Mouse (Mus musculus): ENCODE data around the gene Tnfrsf4. TPM values are rescaled to one million over a fixed set of nuclear protein-coding genes. Genes with fewer than 3 reads are reported as not detected.

Gene Tnfrsf4
- 7.4 and 8.8 TPM in 2 replicates for polyA plus RNA-seq (2012; rRNA removed)

DNA sequence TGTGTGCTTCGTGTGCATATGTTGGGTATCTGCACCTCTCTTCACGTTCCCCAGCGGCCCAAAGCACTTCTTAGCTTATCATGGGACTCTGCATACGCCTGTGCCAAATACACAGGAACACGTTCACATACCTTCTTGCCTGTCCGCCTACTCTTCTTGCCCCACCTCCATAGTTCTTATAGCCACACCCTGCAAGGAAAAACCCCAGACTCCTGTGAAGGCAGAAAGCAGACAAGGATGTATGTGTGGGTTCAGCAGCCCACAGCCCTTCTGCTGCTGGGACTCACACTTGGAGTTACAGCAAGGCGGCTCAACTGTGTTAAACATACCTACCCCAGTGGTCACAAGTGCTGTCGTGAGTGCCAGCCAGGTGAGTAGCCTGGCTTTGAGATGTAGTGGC lies at the start of gene Tnfrsf4:
Gene Tnfrsf4, plus strand, starts transcription at position 207 of the 400 bp plus-strand sequence.
- WGBS, result 72% methylated on average over 8 of the region's 8 CpGs
- DNase-seq (ENCODE audit: low read depth, low spot score), result no peak

DNA sequence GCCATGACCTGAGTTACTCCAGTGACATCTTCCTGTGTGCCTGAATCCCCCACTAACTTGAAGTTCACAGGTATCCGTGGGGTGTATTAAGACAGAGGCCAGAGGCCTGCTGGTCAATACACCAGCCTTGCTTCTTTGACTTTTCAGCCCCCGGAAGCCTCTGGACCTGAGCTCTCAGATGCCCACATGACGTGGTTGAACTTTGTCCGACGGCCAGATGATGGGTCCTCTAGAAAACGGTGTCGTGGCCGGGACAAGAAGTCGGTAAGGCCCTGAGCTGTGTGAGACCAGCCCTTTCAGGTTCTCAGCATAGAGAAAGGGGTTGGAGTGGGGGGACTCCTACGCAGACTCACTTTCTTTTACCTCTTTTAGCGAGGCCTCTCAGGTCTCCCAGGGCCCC lies 49.2 kb upstream of the Tnfrsf4 start:
- DNase-seq (ENCODE audit: low read depth, low spot score), result no peak
- WGBS, result 95% methylated on average over 11 of the region's 11 CpGs

DNA sequence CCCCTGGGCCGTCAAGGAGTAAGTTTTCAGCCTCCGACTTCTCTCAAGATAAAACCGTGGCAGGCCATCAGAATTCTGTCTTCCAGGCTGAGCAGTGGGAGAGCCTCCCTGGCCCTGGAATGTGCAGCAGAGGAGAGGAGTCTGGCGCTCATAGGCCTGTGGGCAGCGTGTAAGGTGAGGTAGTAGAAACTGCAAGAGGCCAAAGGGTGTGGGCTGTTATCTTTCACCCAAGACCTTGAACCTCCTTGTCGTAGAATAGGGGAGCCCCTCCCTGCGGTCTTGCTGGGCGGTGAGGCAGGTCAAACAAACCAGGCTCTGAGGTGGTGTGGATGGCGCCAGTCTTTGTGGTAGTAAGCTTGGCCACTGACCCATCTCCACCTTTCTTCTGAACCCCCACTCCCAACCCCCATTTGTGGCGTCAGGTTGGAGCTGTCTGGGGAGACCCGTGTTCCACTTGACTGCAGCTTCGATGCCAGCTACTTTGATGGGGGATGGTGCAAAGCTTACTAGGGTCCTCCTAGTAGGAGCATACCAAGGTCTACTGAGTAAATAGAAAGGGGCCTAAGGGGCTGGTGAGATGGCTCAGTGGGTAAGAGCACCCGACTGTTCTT lies 44.5 kb upstream of the Tnfrsf4 start:
- no peak for DNase-seq (ENCODE audit: low read depth, low spot score)
- WGBS, result 72% methylated on average over 13 of the region's 13 CpGs

DNA sequence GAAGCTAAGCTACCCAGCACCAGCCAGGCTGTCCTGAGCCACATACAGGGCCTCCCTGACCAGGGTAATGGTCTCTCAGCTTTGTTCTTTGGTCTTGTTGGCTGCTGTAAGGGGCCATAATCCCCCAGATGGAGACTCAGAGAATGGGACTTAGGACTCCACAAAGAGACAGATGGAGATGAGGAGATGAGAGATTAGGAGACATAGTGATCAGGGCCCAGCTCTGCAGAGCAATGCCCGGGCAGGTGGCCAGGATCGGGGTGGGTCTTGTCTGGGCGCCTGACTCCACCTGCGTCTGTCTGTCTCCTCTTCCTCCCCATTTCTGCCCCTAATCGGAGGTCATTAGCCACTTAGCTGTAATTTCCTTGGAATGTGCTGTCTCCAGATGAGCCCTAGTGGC lies 43.4 kb upstream of the Tnfrsf4 start:
- DNase-seq (ENCODE audit: low read depth, low spot score), result no peak
- WGBS, result 56% methylated on average over 5 of the region's 5 CpGs

DNA sequence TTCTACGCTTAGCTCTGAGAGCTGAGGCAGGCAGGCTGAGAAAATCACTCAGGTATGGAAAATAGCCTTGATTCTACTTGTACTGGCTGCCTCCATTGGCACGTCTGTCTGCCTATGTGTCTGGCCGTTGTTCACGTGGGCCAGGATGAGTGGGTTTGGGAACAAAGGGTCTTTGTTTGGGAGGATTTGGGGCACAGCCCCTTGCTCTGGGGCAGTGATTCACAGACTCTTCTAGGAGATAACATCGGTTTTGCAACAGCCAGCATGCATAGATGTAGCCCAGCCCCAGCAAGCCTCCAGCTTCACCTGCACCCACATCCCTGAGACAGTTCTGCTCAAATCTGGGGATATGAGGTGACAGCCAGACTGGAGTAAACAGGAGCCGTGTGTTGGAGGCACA lies 41.0 kb upstream of the Tnfrsf4 start:
- no peak for DNase-seq (ENCODE audit: low read depth, low spot score)
- 78% methylated on average over 6 of the region's 6 CpGs for WGBS

DNA sequence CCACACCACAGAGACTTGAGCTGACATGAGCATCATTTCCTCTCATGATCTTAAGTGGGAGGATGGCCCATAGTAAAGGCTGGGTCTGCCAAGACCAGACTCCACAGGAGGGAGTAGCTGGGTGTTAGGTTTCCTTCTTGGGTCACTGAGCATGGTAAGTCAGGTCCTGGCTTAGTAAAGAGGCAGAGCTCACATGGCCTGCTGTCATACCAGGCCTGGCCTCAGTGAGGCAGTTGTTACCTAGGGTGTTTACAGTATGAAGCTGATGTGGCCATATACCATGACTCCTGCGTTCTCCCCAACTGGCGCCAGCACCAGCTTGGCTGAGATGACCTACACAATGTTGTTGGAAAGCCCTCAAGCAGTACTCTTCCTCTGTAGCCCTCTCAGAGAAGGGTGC lies 40.4 kb upstream of the Tnfrsf4 start:
- 63% methylated on average over 2 of the region's 2 CpGs for WGBS
- DNase-seq (ENCODE audit: low read depth, low spot score), result no peak

DNA sequence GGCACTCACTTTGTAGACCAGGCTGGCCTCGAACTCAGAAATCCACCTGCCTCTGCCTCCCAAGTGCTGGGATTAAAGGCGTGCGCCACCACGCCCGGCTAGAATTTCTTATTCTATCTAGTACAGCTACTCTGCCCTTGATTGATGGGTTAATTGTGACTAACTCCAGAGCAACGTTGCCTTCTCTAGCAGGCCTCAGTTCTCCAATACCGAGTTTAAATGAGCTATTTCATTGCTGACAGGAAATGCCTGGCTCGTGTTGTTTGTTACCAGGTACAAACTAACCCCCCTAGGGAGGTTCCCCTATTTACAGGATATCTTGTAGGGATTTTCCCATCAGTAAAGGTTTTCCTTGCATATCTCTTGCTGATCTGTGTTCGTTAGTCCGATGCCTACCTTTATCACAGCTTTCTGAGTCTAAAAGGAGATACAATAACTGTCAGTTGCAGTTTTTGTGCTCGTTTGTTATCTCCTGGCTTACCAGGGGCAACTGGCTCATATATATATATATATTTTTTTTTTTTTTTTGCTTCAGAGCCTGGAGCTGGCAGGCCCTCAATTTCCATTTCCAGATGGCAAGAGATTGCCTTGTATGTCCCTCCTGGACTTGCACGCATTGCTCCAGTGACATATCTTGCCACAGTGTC lies 32.1 kb upstream of the Tnfrsf4 start:
- DNase-seq (ENCODE audit: low read depth, low spot score), result no peak
- WGBS, result 72% methylated on average over 12 of the region's 12 CpGs

DNA sequence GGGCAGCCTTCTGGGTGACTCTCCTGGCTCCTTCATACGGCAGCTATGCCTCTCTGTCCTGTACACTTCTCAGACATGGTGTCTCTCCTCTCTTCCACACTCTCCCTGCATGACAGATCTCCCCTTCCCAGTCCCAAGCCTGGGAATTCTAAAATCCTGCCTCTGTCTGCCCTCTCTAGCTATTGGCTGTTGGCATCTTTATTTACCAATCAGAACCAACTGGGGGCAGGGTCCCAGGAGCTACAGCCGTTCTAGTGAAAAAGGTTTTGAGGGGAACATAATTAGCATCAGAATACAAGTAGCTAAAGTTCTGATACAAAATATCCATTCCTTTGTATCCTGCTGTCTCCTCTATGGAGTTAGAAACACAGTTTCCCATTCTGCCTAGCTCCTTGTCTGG lies 29.9 kb upstream of the Tnfrsf4 start:
- 15% methylated on average over 2 of the region's 2 CpGs for WGBS

DNA sequence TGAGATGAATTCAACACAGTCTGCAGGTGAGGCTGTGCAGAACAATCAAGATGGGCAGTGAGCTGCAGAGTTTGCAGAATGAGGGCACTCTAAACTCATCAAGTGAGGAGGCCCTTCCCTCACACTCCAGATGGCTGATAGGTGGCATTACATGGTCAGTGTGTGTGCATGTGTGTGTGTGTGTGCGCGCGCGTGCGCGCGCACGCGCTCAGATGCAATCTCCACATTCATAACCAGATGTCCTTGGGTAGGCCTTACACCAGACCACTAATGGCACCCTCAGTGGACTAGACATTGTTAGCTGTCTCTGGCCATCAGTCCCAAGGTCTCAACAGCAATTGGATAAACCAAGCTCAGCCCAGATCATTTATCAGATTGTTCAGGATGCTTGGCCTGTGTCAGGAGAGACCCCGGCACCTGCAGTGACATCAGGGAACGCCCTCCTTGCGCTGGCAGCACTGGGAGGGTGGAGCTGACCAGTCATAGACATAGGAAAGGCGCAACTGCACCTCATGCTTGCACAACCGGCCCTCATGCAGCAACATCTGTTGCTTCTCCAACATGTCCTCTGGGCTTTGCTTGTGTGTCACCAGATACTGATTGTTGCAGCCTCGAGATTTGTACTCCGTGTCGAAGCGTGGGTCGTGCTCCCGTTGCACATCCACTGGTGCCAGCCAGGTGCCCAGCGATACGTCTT lies 22.3 kb upstream of the Tnfrsf4 start:
- DNase-seq (ENCODE audit: low read depth, low spot score), result no peak
- WGBS, result 60% methylated on average over 22 of the region's 22 CpGs

More for the DNA sequence above, 29.9 kb upstream of the Tnfrsf4 start:
- DNase-seq (ENCODE audit: low read depth, low spot score), result no peak

DNA sequence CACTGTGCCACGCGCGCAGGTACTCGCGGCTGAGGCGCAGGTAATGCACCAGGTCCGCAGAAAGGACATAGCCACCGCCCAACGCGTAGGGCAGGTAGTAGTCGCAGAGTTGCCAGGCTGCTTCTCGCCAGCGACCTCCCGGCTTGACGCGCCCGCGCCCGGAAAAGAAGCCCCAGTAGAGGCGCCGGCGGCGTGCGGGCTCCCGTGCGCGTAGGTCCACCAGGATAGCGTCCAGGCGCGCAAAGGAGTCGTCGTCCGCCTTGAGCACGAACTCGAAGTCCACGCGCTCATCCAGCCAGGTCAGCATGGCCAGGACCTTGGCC lies 21.8 kb upstream of the Tnfrsf4 start:
- no peak for DNase-seq (ENCODE audit: low read depth, low spot score)
- 10% methylated on average over 37 of the region's 37 CpGs for WGBS

DNA sequence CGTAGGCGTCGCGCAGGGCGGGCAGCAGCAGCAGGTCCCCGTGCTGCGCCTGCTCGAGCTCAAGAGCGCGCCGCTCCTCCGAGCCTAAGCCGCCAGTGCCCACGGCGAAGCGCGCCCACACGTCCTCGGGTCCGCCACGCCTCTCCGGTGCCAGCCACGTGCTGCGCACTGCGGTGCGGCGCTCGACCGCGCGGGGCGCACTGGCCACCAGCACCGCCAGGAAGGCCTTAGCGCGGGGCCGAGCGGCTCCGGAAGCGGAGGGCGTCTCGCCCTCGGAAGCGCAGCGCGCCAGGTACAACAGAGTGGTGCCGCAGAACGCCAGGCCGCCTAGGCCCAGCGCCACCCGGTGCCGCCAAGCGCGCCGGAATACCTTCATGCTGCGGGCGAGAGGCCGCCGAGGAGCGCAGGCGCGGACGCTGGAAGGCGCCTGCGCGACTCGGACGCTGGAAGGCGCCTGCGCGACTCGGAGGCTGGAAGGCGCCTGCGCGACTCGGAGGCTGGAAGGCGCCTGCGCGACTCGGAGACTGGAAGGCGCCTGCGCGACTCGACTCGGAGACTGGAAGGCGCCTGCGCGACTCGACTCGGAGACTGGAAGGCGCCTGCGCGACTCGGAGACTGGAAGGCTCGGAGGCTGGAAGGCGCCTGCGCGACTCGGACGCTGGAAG lies 21.3 kb upstream of the Tnfrsf4 start, which contains the start of the genes B3galt6 and Sdf4:
Gene B3galt6, minus strand, starts transcription at position 409 of the 665 bp plus-strand sequence.
Gene Sdf4, plus strand, starts transcription at position 632 of the 665 bp plus-strand sequence.
- DNase-seq (ENCODE audit: low read depth, low spot score), result peak; percentile 61
- WGBS, result under 1% methylated on average over 99 of the region's 99 CpGs

DNA sequence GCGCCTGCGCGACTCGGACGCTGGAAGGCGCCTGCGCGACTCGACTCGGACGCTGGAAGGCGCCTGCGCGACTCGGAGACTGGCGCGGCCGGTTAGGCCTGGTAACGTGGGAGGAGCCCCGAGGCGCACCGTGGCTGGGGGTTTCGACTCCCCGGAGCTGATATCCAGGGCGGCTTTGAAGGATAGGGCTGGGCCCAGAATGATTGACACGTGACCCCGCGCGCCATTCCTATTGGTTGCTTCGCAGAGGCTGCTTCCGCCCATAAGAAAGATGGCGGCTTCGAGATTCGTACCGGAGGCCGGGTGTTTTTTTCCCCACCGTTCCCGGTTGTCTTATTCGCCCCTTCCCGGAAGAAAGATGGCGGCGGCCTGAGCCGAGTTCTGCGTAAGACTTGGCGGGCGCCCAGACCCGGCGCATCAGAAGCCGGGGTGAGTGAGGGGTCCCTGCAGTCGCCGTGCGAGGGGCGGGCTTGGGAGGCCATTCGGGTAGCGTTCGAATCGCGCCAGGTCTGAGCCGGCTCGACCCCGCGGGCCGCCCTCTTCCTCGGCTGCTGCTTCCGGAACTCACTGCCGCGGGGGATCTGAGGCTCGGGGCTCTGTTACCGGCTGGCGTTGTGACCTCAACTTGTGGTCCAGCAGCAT lies 20.6 kb upstream of the Tnfrsf4 start:
- peak; percentile 73 for DNase-seq (ENCODE audit: low read depth, low spot score)
- under 1% methylated on average over 70 of the region's 70 CpGs for WGBS

DNA sequence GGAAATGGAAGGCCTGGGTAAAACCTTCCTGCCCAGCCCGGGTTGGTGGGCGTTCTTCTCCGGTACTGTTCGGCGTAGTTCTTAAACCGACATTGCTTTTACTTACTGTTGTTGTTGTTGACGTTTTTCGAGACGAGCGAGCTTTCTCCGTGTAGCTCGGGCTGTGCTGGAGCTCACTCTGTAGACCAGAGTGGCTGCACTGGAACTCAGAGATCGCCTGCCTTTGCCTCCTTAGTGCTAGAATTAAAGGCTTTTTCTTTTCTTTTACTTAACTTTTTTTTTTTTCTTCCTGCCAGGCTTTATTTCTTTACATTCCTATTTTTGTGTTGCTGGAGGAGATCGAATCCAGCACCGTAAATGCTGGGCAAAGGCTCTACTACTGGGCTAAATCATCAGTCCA lies 20.0 kb upstream of the Tnfrsf4 start:
- DNase-seq (ENCODE audit: low read depth, low spot score), result no peak
- 1% methylated on average over 15 of the region's 15 CpGs for WGBS

DNA sequence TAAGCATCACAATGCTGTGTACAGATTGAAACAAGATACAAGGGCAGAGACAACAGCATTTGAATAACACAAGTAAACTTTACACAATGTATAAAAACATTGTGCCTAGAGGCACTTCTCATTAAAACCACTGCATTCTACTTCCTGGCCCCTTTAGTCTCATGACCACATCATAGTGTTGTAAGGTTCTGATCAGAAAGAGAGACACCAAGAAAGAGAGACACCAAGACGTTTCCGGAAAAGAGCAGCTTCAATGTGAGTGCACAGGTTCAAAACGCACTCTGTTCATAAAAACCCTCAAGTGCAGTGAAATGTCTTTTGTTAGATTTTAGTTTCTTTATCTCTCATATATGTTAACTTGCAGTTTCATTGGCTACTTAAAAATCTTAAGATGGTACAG lies 9.5 kb upstream of the Tnfrsf4 start:
- WGBS, result 87% methylated on average over 3 of the region's 3 CpGs
- DNase-seq (ENCODE audit: low read depth, low spot score), result no peak

DNA sequence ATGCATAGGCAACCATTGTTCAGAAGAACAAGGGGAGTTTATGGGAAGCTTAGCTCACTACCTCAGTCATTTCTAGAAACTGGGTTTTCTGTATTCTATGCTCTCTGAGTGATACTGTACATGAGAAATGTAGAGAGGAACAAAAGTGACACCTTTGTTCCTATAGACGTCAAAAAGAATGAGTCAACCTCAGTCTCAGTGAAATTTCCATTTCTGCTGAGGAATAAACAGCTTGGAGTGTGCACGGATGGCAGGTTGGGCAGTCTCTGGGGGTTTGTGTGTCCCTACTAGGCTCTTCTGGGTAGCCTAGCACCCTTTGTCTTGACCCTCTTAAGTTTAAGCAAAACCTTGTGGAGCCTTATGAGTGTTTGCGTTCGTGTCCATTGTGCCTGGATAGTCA lies 5.3 kb upstream of the Tnfrsf4 start:
- WGBS, result 93% methylated on average over 4 of the region's 4 CpGs
- DNase-seq (ENCODE audit: low read depth, low spot score), result no peak

DNA sequence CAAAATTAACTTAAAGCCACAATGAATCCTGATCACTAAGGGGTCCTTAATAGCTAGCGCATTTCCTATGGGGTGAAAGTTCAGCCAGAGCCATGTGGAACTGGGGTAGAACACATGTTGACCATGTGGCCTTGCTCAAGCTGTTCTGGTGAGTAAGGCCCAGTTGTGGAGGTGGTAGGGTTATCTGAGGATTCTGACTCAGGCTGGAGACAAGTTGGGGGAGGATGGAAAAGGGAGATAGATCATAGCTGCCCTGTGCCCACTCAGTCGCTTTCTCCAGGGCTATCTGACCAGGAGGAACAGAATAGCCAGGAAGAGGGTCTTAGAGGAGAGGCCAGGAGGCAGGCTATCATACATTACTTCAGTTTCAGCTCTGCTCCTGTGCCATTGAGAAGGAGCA lies 793 bp downstream of the Tnfrsf4 start:
- no peak for DNase-seq (ENCODE audit: low read depth, low spot score)
- WGBS, result 93% methylated on average over 2 of the region's 2 CpGs

DNA sequence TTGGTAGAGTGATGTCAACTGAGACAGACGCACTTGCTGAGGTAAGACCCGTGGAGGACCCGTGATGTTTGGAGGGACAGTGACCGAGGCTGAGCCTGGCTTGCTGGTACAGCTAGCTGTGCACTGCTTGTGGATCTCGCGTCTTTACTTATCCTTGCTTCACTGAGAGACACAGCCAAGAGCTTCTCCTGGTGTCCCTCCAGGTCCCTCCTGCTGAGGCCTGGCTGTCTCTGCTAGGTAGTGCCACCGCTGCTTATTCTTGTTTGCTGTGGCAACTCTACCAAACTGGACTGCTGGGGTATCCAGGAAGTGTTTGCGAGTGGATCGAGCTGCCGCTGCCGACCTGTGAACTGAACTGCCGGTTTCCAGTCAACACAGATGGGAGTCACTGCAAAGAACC lies 6.1 kb downstream of the Tnfrsf4 start:
- no peak for DNase-seq (ENCODE audit: low read depth, low spot score)
- 87% methylated on average over 12 of the region's 12 CpGs for WGBS

DNA sequence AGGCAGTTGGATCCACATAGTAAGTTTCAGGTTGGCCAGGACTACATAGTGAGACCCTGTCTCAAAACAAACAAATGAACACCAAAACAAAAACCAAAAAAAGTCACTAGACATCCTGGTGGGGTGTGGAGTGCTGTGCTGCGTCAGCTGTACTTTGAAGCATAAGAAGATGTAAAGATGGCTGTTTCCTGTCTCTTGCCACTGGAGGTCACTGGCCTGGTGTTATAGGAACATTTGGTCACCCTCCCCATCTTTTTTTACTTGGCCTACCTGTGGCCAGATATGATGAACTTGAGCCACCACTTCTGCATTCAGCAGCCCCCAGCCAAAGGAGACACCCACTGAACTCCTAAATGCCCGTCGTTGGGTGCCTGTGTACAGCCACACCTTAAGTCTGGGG lies 7.7 kb downstream of the Tnfrsf4 start:
- 53% methylated on average over 3 of the region's 3 CpGs for WGBS

DNA sequence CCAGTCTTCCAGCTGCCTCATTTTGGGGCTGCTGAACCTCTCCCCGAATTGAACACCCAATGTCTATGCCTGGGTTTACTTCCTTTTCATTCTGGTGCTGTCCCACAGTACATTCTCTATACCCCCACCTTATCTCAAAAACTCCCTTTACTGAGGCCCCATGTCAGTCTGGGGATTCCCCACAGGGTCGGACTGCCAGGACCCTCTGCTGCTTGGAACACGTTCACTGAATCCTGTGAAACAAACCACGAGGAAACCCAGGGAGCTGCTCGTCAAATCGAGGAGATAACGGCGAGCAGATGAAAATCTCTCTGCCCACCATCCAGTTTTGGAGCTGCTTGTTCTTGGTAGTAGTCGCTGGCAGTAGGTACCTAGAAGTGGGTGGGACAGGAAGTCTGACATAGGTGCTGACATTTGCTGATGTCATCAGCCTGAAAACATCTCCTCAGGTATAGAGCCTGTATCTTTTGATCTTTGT lies 8.3 kb downstream of the Tnfrsf4 start:
- WGBS, result 52% methylated on average over 9 of the region's 9 CpGs
- no peak for DNase-seq (ENCODE audit: low read depth, low spot score)

More for the DNA sequence above, 7.7 kb downstream of the Tnfrsf4 start:
- DNase-seq (ENCODE audit: low read depth, low spot score), result no peak

DNA sequence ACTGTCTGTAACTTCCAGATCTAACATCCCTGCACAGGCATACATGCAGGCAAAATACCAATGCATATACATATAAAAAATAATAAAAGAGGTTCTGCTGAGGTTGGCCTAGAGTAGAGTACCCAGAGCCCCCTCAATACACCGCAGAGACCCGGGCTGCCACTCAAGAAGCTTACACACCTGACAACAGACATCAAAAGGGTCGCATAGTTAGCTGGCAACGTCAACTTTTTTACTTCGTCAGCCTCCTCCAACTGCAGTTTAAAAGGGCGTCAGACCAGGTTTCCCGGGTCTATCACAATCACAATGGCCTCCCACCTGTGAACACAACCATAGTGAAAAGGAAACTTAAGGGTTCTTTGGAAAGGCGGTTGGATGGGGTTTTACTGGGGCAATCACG lies 9.9 kb downstream of the Tnfrsf4 start:
- 81% methylated on average over 9 of the region's 9 CpGs for WGBS
- no peak for DNase-seq (ENCODE audit: low read depth, low spot score)

Data from large intestine, adult 2 months (tissue).